Mouse (Mus musculus): ENCODE results near the gene Hsd17b7. TPM values are rescaled to one million over a fixed set of nuclear protein-coding genes. Genes with fewer than 3 reads are reported as not detected.
"Not testable (repeated sequence)": the region's sequence is repeated elsewhere in the genome, so short reads cannot be mapped to it uniquely, and the experiment has no call there.

Gene Hsd17b7
- polyA plus RNA-seq (2017; shearing (Covaris generic)): 10 to 100 TPM in 1 of 3 experiments, 1 to 10 TPM in 2; 7.9 to 11.0 (median 9.6) TPM

DNA sequence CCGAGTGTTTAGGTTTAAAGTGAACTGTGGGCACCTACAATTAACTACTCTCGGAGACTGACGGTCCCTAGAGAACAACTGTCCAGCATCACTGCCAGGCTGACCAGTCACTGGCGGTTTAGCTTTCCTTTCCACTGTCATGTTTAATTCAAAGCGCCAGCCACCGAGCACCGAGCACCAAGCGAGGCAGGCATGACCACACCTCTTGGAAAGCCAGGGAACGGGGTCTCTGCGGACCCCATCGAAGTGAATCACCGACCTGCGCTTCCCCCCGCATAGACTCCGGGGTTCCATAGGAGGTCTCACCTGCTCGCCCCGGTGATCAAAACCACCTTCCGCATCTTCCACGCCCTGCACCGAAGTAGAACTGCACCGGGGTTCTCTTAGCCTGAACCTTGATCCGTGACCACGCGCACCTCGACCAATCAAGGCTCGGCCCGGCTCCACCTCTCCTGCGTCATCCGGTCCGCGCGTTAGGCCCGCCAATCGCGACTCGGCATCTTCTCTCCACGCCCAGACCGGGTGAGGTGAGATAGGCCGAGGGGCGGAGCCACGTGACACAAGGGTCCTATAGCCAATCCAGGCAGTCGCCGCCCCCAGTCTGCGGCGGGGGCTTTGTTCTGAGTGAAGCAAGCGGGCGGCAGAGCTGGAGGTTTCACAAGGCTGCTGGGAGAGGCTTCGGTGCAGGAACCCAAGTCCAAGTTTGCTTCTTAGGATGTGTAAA, at the start of gene Hsd17b7:
Gene Hsd17b7, minus strand, starts transcription at position 450 of the 724 bp plus-strand sequence.
- ATAC-seq: peak; percentile 98

DNA sequence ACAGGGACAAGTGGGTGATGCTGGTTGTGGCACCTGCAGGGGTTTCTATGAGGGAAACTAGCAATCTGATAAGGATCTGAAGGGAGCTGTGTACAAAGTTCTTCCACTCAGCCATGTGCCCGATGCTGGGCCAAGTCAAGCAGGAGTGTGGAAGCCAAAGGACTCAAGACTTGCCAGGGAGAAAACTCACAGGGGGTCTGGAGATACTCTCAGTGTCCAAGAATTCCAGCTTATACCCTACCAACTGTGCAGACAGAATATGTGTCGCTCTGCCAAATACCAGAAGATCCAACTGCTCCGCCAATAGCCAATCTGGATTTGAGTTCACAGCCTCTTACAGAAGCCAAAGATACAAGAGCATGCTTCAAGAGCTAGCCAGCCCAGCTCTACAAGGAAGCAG, 45.7 kb upstream of the Hsd17b7 start:
- no peak for ATAC-seq

DNA sequence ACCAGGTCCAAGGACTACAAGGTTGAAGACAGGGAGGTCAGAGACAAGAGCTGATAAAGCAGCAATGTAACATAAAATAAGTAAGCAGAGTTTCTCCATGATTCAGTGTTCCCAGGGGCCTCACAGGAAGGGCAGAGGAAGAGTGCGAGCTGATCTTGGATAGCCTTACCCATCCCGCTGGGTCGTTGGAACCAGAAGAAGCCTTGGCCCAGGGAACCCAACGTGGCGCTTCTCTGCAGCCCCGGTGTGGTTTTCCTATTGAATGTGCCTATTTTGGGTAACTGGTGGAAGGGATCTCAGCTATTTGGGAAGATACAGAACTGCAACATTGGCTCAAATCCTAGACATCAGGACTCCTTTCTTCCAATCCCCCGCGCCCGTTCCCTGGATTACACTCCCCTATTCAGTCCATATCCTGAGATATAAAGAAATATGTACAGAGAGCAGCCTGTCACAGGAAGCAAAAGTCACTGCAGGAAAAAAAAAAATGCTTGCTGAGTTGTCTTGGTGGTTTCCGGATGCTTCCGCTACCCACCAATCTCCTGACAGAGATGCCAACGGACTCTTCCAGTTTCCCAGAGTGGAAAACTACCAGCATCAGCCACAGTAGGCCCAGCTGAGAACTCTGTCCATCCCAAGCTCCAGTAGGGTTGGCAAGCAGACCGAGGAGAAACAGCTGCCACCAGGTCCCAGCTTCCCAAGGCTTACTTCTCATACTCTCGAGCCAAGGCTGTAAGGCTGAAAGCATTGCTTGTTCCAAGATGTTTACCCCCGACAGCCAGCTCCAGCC, 41.9 kb upstream of the Hsd17b7 start:
- no peak for ATAC-seq

DNA sequence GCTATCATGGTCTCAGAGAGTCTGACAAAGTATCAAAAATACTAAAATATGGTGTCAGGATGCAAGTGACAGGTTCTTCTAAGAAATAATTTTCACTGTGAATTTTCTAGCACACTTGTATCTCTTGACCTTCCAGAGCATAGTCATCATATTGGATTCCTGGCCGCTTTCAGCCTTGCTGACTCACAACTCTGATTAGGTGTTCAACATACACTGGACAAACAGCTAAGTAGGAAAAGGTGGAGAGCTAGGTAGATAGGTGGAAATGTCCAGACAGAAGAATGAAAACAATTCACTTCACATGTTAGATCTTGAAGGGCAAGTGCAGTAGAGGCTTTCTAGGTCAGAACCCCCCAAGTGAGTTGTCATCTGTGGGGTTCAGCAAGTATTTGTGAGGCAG, 40.3 kb upstream of the Hsd17b7 start:
- ATAC-seq: no peak

DNA sequence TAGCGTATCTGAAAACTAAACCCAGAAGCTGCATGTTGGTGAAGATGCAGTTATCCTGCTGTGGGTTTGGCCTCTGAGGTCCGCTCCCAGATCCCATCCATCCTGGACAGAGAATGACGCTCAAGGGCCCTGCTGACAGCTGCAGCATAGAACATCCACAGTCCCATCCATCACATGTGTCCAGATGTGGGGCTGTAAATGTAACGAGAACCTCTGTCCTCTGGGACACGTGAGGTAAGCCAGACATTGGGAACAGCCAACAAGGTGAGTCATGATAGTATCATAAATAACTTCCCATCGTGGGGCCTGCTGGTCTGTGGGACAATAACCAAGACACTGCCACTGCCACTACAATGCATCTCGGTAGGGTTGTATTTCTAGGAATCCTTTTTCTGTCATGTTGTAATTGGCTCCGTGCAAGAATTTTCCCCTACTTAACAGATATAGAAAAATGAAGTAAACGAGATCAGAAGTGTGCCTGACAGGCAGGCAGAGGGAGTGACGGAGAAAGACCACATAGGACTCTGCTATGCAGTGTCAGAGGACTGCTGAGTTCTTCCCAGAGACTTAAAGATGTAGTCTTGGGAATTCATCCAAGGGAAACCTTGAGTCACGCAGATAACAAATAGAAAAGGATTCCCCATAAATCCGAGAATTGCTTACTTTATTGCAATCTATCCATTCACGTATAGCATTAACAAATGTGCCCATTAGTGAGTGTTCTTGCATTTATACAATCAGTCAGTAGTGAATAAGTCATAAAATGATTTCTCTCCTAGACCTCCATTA, 39.6 kb upstream of the Hsd17b7 start:
- no peak for ATAC-seq

DNA sequence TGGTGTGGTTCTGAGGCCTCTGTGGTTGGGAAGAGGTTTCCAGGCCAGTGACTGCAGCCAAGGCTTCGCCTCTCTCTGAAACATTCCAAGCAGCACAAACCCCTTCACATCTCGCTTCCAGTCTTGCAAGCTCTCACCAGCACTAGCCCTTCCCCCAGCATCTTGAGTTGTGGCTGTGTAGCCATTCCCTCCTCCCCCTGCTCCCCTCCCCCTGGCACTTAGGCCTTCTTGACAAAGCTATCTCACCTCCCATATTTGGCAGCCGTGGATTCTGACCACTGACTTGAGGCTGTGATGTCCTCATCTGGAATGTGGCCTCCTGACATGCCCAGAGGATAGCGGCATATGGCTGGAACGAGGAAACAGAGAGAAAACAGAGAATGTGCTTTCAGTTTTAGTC, 37.5 kb upstream of the Hsd17b7 start:
- no peak for ATAC-seq

DNA sequence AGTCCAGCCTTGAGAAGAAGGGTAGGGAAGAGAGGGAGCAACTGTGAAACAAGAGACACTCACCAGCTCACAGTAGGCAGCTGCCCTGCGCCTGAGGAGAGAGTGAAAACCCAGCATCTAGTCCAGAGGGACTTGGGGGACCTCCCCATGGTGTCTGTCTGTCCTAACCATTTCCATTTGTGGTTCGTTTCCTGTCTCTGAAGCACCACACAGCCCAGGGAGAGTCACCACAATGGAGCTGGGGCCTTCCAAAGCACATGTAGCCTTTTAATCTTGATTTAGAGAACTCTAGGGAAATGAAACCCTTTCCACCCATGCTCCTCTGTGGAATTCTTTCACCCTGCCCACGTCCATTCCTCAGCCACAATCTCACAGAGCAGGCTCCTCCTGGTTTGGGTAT, 36.3 kb upstream of the Hsd17b7 start:
- ATAC-seq: no peak

DNA sequence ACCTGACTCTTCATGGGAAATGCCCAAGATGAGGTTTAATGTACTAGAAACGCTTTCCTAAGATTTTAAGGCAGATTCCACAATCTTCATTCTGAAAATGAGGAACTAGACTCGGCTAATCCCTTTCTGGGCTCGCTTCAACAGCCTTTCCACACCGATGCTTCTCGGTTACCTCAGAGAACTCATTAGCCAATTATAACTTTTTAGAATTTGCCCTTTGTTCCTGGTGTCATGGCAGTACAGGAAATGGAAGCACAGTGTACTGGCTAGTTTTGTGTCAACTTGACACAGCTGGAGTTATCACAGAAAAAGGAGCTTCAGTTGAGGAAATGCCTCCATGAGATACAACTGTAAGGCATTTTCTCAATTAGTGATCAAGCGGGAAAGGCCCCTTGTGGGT, 24.9 kb upstream of the Hsd17b7 start:
- ATAC-seq: not testable (repeated sequence)

DNA sequence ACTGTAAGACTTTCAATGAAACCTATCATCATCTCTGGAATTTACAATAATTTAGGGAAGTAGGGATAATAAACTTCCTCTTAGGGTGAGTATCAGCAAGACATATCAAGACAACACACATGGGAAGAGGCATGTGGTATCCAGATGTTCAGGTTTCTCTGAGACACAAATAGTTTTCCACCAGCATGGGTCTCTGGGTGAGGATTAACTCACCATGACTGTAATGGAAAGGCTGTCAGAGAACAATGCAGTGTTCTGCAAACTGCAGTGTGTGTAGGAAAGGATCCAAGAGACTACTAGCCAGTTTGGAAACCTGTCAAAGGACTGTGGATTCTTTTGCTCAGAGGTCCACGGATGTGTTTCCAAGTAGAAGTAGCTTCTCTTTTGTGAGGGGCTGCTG, 17.1 kb upstream of the Hsd17b7 start:
- ATAC-seq: no peak

DNA sequence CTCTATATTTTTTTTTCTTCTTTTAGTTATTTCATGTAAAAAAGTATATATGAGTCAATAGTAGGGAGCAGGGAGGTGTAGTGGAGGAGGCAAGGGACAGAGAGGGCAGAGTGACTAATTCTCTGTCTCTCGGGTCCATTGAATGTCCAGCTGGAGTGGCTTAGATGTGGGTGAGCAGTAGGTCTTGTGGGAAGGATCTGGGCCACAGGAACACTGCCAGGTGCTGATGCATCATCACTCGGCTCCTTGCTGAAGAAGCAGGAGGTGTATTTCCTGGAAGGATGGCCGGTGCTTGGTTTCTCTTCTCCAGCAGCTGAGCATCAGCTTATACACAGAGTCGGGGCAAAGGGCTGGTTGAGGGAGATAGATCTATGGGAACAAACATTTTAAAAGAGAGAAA, 8.6 kb upstream of the Hsd17b7 start:
- ATAC-seq: no peak

DNA sequence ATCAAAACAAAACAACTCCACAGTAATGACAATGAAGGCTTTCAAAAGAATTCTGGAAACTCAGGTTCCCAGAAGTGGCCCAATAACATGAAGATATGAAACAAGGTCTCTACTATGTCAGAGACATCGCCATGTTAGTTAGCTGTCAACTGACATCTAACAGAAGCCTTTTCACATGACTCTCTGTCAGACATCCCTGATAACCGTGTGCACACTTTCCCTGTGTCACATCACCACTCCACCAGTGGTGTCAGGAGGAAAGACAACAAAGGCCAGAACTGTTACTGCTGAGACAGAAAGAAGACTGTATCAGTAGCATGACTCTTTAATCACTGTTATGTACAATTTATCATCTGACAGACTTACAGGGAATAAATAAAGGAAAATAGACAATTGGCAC, 3.0 kb upstream of the Hsd17b7 start:
- ATAC-seq: no peak

DNA sequence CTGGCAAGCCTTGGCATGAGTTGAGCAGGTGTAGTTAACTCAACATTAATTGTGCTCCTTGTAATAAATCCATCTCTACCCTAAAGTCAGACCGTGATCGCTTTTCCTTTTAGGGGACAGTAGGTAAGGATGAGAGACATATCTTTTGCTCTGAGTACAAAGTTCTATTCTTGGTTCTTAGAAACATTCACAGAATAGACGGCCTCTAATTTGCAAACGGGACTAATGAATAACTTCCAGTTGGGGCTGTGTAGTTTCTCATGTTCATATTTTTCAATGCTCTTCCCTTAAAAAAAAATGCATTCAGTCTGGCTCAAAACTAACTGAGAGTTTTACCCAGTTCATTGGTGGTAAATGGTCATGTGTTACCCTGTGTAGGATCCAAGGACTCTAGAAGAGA, 1.9 kb upstream of the Hsd17b7 start:
- no peak for ATAC-seq

DNA sequence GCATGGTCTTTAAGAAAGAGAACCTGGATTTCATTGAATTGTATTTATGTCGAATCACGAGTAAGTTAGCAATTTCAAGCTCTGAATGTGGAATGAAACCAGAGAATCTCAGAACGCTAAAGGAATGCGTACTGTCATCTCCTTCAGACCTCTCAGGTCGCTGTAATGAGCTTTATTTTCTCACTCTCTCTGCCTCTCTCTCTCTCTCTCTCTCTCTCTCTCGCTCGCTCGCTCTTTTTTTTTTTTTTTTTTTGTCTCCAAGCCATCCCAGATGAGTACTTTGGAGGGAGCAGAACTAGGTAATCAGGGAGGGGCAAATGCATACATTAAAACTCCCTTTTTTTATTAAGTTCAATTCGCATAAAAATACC, 460 bp upstream of the Hsd17b7 start:
- peak; percentile 6 for ATAC-seq

DNA sequence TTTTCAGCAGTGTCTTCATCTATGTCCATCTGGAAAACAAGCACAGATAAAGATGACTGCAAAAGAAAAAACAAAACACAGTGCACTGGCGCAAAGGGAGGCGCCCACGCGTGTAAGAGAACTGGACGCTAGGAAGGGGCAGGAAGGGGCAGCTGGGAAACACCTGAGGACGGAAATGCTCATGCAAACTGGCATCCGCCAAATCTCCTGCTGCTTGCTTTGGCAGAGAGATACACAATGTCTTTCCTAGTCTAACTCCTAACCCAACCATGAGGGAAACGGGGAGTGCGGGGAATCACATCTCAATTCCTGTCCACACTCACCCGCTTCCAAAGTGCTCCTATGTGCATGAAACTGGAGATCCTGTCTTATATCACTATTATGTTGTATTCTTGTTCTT, 15.9 kb downstream of the Hsd17b7 start:
- no peak for ATAC-seq

DNA sequence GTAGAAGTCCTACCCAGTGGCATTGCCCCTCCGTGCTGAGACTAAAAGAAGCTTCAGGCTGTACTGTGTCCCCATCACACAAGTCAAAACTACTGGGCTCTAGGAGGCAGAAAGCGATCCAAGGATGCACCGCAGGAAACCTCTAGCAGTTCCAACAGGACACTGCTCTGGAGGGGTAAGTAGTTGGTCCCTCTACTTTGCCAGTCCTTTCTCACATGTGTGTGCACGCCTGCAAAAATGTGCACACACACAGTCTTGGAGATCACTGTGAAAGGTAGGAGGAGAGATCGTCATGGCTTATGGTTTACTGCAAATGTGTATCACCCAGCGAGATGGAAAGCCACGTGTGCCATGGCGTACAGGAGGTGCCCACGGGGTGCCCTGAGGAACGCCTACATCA, 16.4 kb downstream of the Hsd17b7 start:
- no peak for ATAC-seq

DNA sequence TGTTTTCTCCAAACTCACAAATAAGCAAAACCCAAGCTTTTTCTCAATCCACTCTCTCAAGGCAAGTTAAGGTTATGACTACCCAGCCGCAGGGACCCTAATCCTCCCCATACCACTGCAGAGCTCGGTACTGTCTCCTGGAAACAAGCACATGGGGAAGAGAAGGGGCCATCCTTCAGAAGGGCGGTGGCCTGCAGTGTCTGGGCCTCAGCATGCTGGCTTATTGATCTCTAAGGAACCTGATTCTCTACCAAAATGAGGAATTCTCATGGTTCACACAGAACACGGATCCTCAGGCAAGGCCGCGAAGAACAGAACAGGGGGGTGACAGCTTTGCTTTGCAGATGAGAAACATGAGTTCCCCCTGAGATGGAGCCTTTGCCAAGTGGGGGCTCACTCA, 17.5 kb downstream of the Hsd17b7 start:
- no peak for ATAC-seq

DNA sequence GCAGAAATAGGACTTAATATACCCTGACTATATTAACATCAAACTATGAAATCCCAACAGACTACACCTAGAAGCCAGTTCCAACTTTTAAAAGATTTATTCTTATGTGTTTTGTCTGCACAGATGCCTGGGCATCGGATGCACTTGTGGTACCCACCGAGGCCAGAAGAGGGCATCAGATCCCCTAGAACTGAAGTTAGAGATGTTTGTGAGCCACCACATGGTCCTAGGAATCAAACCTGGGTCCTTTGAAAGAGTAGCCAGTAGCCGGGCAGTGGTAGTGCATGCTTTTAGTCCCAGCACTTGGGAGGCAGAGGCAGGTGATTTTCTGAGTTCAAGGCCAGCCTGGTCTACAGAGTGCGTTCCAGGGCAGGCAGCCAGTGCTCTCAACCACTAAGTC, 18.4 kb downstream of the Hsd17b7 start:
- ATAC-seq: no peak

DNA sequence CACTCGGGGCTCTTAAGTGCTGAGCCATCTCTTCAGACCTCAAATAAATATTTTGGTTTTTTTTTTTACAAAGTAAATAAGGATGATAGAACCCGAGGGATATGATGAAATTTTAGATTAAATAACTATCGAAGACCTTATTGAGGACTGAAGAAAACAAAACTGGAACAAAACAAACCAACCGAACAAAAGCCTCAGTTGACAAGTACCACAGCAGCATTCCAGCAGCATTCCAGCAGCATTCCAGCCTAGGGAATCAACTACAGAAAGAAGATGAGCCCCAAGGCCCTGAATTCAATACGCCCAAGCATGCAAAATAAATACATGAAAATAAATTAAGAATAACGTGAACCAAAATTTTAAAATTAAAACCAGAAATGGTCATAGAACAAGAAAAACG, 19.1 kb downstream of the Hsd17b7 start:
- ATAC-seq: no peak

DNA sequence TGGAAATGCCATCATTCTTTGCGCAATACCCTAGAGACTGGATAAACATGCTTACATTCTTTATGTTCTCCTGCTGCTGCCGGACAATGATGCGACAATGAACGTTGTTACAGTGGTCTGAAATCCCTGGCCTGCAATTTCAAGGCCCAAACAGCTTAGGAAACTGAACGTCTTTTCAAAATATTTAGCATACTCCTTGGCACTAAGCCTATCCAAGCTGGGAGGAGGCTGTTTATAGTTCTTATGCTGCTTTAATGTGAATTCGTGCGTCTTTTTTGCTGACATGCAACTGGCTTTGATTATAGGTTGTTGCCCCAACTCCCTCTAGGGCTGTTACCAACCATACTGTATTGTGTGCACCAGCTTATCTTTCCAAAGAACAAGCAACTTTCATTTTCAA, 20.2 kb downstream of the Hsd17b7 start:
- ATAC-seq: no peak

DNA sequence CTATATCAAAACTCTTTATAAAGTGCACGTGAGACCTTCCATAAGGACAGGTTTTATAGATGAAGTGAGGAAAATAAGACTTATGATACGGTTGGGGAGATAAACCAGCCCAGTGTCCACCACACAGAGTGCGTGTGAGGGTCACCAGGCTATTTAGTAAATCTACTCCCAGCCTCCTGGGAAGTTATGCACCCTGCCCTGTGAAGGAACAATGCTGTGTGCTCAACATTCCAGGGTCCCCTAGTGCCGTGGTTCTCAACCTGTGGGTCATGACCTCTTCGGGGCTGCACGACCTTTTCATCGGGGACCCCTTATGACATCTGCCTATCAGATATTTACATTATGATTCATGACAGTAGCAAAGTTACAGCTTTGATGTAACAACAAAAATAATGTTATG, 20.8 kb downstream of the Hsd17b7 start:
- ATAC-seq: no peak

DNA sequence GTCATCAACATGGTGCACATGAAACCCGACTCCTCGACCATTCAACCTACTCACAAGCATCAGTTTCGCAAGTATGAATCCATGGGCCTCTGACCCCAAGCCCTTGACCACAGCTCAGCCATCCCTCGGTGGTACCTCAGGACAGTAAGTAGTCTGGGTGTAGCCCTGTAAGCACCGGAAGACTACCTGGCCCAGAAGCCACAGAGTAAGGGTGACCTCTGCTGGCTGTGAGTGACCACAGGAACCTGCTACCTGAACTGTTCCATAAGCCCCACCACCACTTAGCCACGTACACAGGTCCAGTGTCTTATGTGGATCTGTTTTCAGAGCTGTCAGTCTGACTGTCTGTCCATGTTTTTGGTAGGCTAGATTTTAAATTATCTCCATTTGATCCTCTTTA, 21.4 kb downstream of the Hsd17b7 start:
- ATAC-seq: no peak

DNA sequence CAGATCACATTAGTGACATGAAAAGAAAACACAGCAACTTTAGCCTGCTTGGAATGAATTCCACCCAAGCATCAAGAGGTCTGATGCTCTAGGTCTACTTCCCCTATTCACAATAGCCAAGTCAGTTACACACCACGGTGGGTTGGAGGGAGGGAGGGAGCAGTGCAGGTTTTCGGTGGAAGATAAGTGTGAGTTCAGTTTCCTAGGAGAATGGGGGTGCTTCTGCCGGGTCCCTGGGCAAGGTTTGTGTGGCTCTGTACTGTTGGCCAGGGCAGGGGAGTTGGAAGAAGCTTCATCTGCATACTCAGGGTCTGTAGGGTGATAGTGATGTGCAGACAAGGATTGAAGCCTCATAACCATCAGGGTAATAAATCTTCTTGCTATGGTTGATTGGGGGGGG, 23.0 kb downstream of the Hsd17b7 start:
- no peak for ATAC-seq

DNA sequence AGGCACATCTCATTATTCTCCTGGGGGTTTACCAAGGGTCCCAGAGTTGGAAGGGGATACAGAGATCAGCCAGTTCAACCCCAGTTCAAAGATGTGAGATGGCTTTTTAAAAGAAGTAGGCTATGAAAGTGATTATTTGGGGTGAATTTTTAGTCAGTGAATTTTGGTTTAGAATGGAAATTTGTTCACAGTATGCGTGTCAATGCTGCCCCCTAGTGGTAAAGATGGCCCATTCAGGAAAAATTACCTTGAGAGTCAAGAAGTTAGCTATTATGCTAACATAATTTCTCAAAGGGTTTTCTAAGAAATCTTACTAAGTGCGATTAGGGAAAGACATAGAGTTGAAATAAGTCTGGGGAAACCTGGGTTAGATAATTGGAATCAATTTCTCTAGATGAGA, 29.7 kb downstream of the Hsd17b7 start:
- peak; percentile 43 for ATAC-seq

Data from inflammation-experienced regulatory T-cells, adult 6 months (primary cell).